Mouse (Mus musculus) heart, embryonic 14.5 days (tissue): Measurements from ENCODE around the gene Psmd5. TPM values are rescaled to one million over a fixed set of nuclear protein-coding genes. Genes with fewer than 3 reads are reported as not detected.

Experiments used
- ATAC-seq: fragments of 200-750 bp; cut with Nextera tagmentation; 2 replicates; pipeline ENCODE4 v1.8.0; 2017; ENCODE audit warnings: low read depth, moderate TSS enrichment; ENCODE audit not compliant: insufficient number of reproducible peaks, insufficient read depth, low FRiP score
- H3K27ac ChIP-seq, 2 experiments: fragments of 200-500 bp in 1 of 2; fragments of 300-500 bp in 1 of 2; sonication (generic) in 1 of 2; replicated peaks in 1 of 2; 2 replicates each; pipeline ENCODE4 v1.5.1; 2012 to 2014; ENCODE audit warnings: low read depth in 2 of 2, low read length in 2 of 2, control low read depth in 1 of 2, mild to moderate bottlenecking in 1 of 2, mixed read lengths in 1 of 2; ENCODE audit not compliant: control insufficient read depth in 1 of 2, insufficient read depth in 1 of 2
- H3K27me3 ChIP-seq: fragments of 300-500 bp; sonication (generic); 2 replicates; pipeline ENCODE4 v1.6.1; 2014; ENCODE audit warnings: mild to moderate bottlenecking, low read length, control low read depth; ENCODE audit not compliant: control insufficient read depth, insufficient read depth
- H3K36me3 ChIP-seq: fragments of 300-500 bp; sonication (generic); 2 replicates; pipeline ENCODE4 v1.6.1; 2014; ENCODE audit warnings: mild to moderate bottlenecking, control low read depth, low read length, mixed read lengths; ENCODE audit not compliant: control insufficient read depth, insufficient read depth
- H3K4me1 ChIP-seq, 2 experiments: fragments of 200-500 bp in 1 of 2; fragments of 300-500 bp in 1 of 2; sonication (generic) in 1 of 2; 2 replicates each; pipeline ENCODE4 v1.6.1; 2012 to 2014; ENCODE audit warnings: low read length in 2 of 2, control low read depth in 1 of 2, mixed read lengths in 1 of 2; ENCODE audit not compliant: control insufficient read depth in 2 of 2, insufficient read depth in 2 of 2
- H3K4me2 ChIP-seq: fragments of 300-500 bp; sonication (generic); 2 replicates; pipeline ENCODE4 v1.6.1; 2014; ENCODE audit warnings: mild to moderate bottlenecking, low read length
- H3K4me3 ChIP-seq, 2 experiments: fragments of 200-500 bp in 1 of 2; fragments of 300-500 bp in 1 of 2; sonication (generic) in 1 of 2; 2 replicates each; pipeline ENCODE4 v1.5.1; 2012 to 2014; ENCODE audit warnings: low read length in 2 of 2, mild to moderate bottlenecking in 2 of 2, control low read depth in 1 of 2, low read depth in 1 of 2, moderate library complexity in 1 of 2; ENCODE audit not compliant: control insufficient read depth in 1 of 2, insufficient read depth in 1 of 2
- H3K9ac ChIP-seq: fragments of 300-500 bp; sonication (generic); 2 replicates; pipeline ENCODE4 v1.6.1; 2014; ENCODE audit warnings: mild to moderate bottlenecking, low read length
- H3K9me3 ChIP-seq: fragments of 300-500 bp; sonication (generic); 2 replicates; pipeline ENCODE4 v1.6.1; 2016; ENCODE audit warnings: low read length, control low read depth; ENCODE audit not compliant: control insufficient read depth
- WGBS: fragments of 180-500 bp; shearing (Covaris S2); extraction: QIAGEN DNeasy Blood & Tissue Kit; methylation state at CpG from one replicate; pipeline ENCODE4 v1.1.7; 2014; 5-methylcytosine and 5-hydroxymethylcytosine counted together
- polyA plus RNA-seq: library from polyadenylated mRNA; unstranded; fragments of >200 nt; fragmentation: Nextera tagmentation; extraction: Ambion mirVana; gene quantifications from 2 replicates; pipeline ENCODE4 v1.2.1, GENCODE M21; 2014

The Psmd5 gene
- 59.2 and 62.2 TPM in 2 replicates for polyA plus RNA-seq

- 7% methylated on average over 8 of the region's 8 CpGs for WGBS
These were observed at the start of gene Psmd5 for GRCm38 (mm10) chr2:34874816-34875345. Psmd5 (minus strand) TSS chr2:34874968.

GRCm38 (mm10) chr2:34922729-34923128, 48.0 kb upstream of the Psmd5 start:
- no peak overlapping the region for H3K27ac ChIP-seq
- no peak overlapping the region for H3K4me3 ChIP-seq
- H3K9me3 ChIP-seq: no peaks in the 10 kb centered on the region
- no peak overlapping the region for H3K9ac ChIP-seq
- 15% methylated on average over 2 of the region's 2 CpGs for WGBS
- H3K4me1 ChIP-seq: peaks cover 0 to 5% of the 10 kb centered on the region in 2 experiments; a peak in 2 of 4 replicates
- no peak for ATAC-seq
- no peaks in the 10 kb centered on the region for H3K36me3 ChIP-seq
- no peak overlapping the region for H3K4me2 ChIP-seq
- H3K27me3 ChIP-seq: no peaks in the 10 kb centered on the region

More at GRCm38 (mm10) chr2:34874816-34875345, at the start of gene Psmd5:
- Histone ChIP-seq H3K36me3 (no peaks in the 10 kb centered on the region), H3K27me3 (peaks cover 5% of the 10 kb centered on the region; the same call in 1 of the 2 replicates), H3K9ac (peak within 1 kb of the TSS; percentile 65), H3K4me3 (peak within 1 kb of the TSS; percentile 29 to 35), H3K9me3 (no peaks in the 10 kb centered on the region), H3K4me2 (peak within 1 kb of the TSS; percentile 65), H3K4me1 (peaks cover 3 to 7% of the 10 kb centered on the region in 2 experiments), H3K27ac (no peak within 1 kb of the TSS)
- ATAC-seq: no peak

- H3K36me3 ChIP-seq: no peaks in the 10 kb centered on the region
- no peaks in the 10 kb centered on the region for H3K9me3 ChIP-seq
- no peak overlapping the region for H3K9ac ChIP-seq
- H3K4me1 ChIP-seq: peaks cover 4 to 9% of the 10 kb centered on the region in 2 experiments
- no peaks in the 10 kb centered on the region for H3K27me3 ChIP-seq
- 49% methylated on average over 2 of the region's 2 CpGs for WGBS
- no peak overlapping the region for H3K27ac ChIP-seq
- no peak overlapping the region for H3K4me2 ChIP-seq
- ATAC-seq: no peak
- H3K4me3 ChIP-seq: no peak overlapping the region
These were observed 45.4 kb upstream of the Psmd5 start for GRCm38 (mm10) chr2:34920144-34920543.

- Histone ChIP-seq H3K27ac (peak overlapping the region; percentile 26 to 36; a peak in 3 of 4 replicates), H3K9me3 (no peaks in the 10 kb centered on the region), H3K9ac (no peak overlapping the region), H3K36me3 (no peaks in the 10 kb centered on the region), H3K4me3 (no peak overlapping the region), H3K4me1 (peaks cover 18 to 19% of the 10 kb centered on the region in 2 experiments), H3K27me3 (peaks cover 14% of the 10 kb centered on the region), H3K4me2 (peak overlapping the region; percentile 94; the same call in 1 of the 2 replicates)
- WGBS: 35% methylated on average over 2 of the region's 2 CpGs
- ATAC-seq: no peak
These were observed 40.3 kb upstream of the Psmd5 start for GRCm38 (mm10) chr2:34915103-34915502.

GRCm38 (mm10) chr2:34914823-34915082, 40.0 kb upstream of the Psmd5 start:
- Histone ChIP-seq H3K4me2 (peak overlapping the region; percentile 94), H3K9me3 (no peaks in the 10 kb centered on the region), H3K4me3 (no peak overlapping the region), H3K27me3 (peaks cover 14% of the 10 kb centered on the region), H3K36me3 (no peaks in the 10 kb centered on the region), H3K4me1 (peaks cover 17 to 19% of the 10 kb centered on the region in 2 experiments), H3K9ac (no peak overlapping the region), H3K27ac (peak overlapping the region; percentile 26 to 36; a peak in 3 of 4 replicates)
- ATAC-seq: no peak
- 7% methylated on average over 2 of the region's 2 CpGs for WGBS

- Histone ChIP-seq H3K9ac (peak overlapping the region; percentile 67), H3K27me3 (peaks cover 14% of the 10 kb centered on the region), H3K4me2 (peak overlapping the region; percentile 94), H3K36me3 (no peaks in the 10 kb centered on the region), H3K9me3 (no peaks in the 10 kb centered on the region), H3K4me3 (peak overlapping the region; percentile 45 to 70), H3K27ac (no peak overlapping the region), H3K4me1 (peaks cover 17 to 19% of the 10 kb centered on the region in 2 experiments)
- 2% methylated on average over 45 of the region's 50 CpGs for WGBS
- peak; percentile 41; the same call in 1 of the 2 replicates for ATAC-seq
These were observed 39.5 kb upstream of the Psmd5 start for GRCm38 (mm10) chr2:34914069-34914822.

GRCm38 (mm10) chr2:34913218-34914068, 38.7 kb upstream of the Psmd5 start, which contains the start of gene Phf19:
Phf19 (minus strand) TSS chr2:34914026.
- Histone ChIP-seq H3K9me3 (no peaks in the 10 kb centered on the region), H3K4me3 (peak within 1 kb of the TSS; percentile 45 to 70), H3K27ac (peak within 1 kb of the TSS; percentile 26 to 36; a peak in 3 of 4 replicates), H3K36me3 (no peaks in the 10 kb centered on the region), H3K4me1 (peaks cover 17 to 19% of the 10 kb centered on the region in 2 experiments), H3K27me3 (peaks cover 14% of the 10 kb centered on the region), H3K9ac (peak within 1 kb of the TSS; percentile 67), H3K4me2 (peak within 1 kb of the TSS; percentile 94)
- no peak for ATAC-seq
- under 1% methylated on average over 64 of the region's 64 CpGs for WGBS
